Mouse (Mus musculus) spleen, adult 2 months (tissue): ENCODE results near the gene Mzf1. TPM values are rescaled to one million over a fixed set of nuclear protein-coding genes. Genes with fewer than 3 reads are reported as not detected.

ENCODE experiments used
- DNase-seq, 2 experiments: peaks; one replicate each; pipeline versions ENCODE4 v3.0.0 to v3.0.0-alpha.2; 2012 to 2021; ENCODE audit warnings: low spot score in 2 of 2, low read depth in 1 of 2
- H3K27ac ChIP-seq: fragments of 200-500 bp; 2 replicates; pipeline ENCODE4 v1.5.1; 2012; ENCODE audit warnings: low read length, inconsistent platforms; ENCODE audit not compliant: insufficient read depth
- H3K27me3 ChIP-seq: fragments of 200-500 bp; 2 replicates; pipeline ENCODE4 v1.6.1; 2012; ENCODE audit warnings: mild to moderate bottlenecking, moderate library complexity, low read length, inconsistent platforms; ENCODE audit not compliant: control insufficient read depth, insufficient read depth
- H3K36me3 ChIP-seq: fragments of 200-500 bp; 2 replicates; pipeline ENCODE4 v1.6.1; 2012; ENCODE audit warnings: mild to moderate bottlenecking, low read length, inconsistent platforms; ENCODE audit not compliant: control insufficient read depth, insufficient read depth
- H3K4me1 ChIP-seq: fragments of 200-500 bp; 2 replicates; pipeline ENCODE4 v1.6.1; 2011; ENCODE audit warnings: inconsistent platforms; ENCODE audit not compliant: control insufficient read depth, insufficient read depth, insufficient read length
- H3K4me3 ChIP-seq: fragments of 200-500 bp; 2 replicates; pipeline ENCODE4 v1.5.1; 2011; ENCODE audit warnings: mild to moderate bottlenecking, inconsistent platforms; ENCODE audit not compliant: insufficient read depth, insufficient read length; ENCODE audit errors: extremely low read depth
- CTCF ChIP-seq: fragments of 200-500 bp; IDR thresholded peaks from 2 replicates; pipeline ENCODE4 v1.5.1; 2011; ENCODE audit warnings: mild to moderate bottlenecking, inconsistent platforms; ENCODE audit not compliant: insufficient read depth, insufficient read length, insufficient replicate concordance; ENCODE audit errors: extremely low read depth
- POLR2A ChIP-seq: fragments of 200-500 bp; IDR thresholded peaks from 2 replicates; pipeline ENCODE4 v1.6.1; 2011; ENCODE audit warnings: low read depth, low read length, inconsistent platforms
- WGBS: fragments of 180-500 bp; shearing (Covaris S2); methylation state at CpG from one replicate; pipeline ENCODE4 v1.1.7; 2018; 5-methylcytosine and 5-hydroxymethylcytosine counted together
- polyA plus RNA-seq: library from polyadenylated mRNA; depleted of rRNA; stranded (reverse); fragments of >200 nt; gene quantifications from 2 replicates; pipeline ENCODE4 v1.2.3, GENCODE M21; 2012

Mzf1 gene
- polyA plus RNA-seq, 1 experiment, result 0.76 TPM

GRCm38 (mm10) chr7:13013671-13014070, 40.9 kb downstream of the Mzf1 start:
- H3K4me3 ChIP-seq, result no peak overlapping the region
- no peaks in the 10 kb centered on the region for H3K36me3 ChIP-seq
- TF ChIP-seq POLR2A (no peak), CTCF (no peak)
- DNase-seq, result no peak
- no peak overlapping the region for H3K27ac ChIP-seq
- H3K4me1 ChIP-seq, result peaks cover 5% of the 10 kb centered on the region; the same call in 1 of the 2 replicates
- no peaks in the 10 kb centered on the region for H3K27me3 ChIP-seq
- WGBS, result 90% methylated on average over 4 of the region's 4 CpGs

DNA sequence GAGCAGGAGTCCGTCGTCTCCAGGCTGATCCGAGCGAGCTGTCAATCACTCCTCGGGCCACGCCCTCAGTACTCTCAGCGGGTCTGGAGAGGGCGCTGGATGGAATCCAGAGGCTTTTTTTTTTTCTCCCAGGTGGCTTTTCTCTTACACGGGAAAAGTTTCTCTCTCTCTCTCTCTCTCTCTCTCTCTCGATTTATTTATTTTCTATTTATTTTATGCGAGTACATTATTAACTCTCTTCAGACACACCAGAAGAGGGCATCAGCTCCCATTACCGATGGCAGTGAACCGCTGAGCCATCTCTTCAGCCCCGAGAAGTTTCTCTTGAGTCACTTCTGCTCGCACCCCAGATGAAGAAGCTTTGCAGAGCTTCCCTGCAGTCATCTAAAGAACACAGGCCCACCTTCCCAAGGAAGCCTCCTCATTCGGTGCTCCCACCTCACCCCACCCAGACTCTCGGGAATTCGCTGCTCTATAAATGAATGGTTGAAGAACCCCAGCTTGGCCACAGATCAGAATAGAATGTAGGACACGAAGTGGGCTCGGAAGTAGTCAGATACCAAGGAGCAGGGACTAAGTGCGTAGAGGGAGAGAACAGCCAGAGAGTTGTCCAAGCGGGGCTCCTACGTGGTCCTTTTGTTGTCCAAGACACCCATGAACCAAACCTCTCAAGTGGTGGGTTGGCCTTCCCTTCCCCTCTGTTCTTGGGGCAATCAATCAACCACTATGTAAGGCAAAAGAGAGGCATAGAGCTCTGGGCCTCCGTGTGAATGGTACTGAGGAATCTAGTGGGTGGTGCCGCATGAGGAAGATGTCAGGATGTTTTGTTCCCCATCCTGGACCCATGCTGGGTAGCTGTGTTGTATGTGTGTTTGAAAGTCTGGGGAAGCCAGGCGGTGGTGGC, 44.3 kb downstream of the Mzf1 start, which contains the start of gene Zbtb45:
Gene Zbtb45 (minus strand): TSS at position 30 of the 904 bp plus-strand sequence.
- DNase-seq, result no peak
- 19% methylated on average over 26 of the region's 26 CpGs for WGBS
- H3K27ac ChIP-seq, result peak within 1 kb of the TSS; percentile 90

GRCm38 (mm10) chr7:13009143-13010004, 45.2 kb downstream of the Mzf1 start:
- WGBS, result under 1% methylated on average over 42 of the region's 42 CpGs
- H3K36me3 ChIP-seq, result peaks cover 14% of the 10 kb centered on the region
- peak overlapping the region; percentile 94 for H3K4me3 ChIP-seq
- DNase-seq, result peak; percentile 71 to 82
- peak overlapping the region; percentile 90 for H3K27ac ChIP-seq
- TF ChIP-seq POLR2A, result peak; percentile 4; the same call in 1 of the 2 replicates
- TF ChIP-seq CTCF, result peak; percentile 89
- no peaks in the 10 kb centered on the region for H3K27me3 ChIP-seq
- H3K4me1 ChIP-seq, result peaks cover 5% of the 10 kb centered on the region; the same call in 1 of the 2 replicates

More for the DNA sequence above, 44.3 kb downstream of the Mzf1 start, which contains the start of gene Zbtb45:
- Histone ChIP-seq H3K4me1 (peaks cover 5% of the 10 kb centered on the region; the same call in 1 of the 2 replicates), H3K27me3 (no peaks in the 10 kb centered on the region), H3K36me3 (peaks cover 14% of the 10 kb centered on the region), H3K4me3 (peak within 1 kb of the TSS; percentile 94)
- TF ChIP-seq CTCF (no peak), POLR2A (no peak)

- Histone ChIP-seq H3K4me3 (no peak overlapping the region), H3K27me3 (no peaks in the 10 kb centered on the region), H3K36me3 (peaks cover 14% of the 10 kb centered on the region), H3K27ac (no peak overlapping the region), H3K4me1 (peaks cover 5% of the 10 kb centered on the region; the same call in 1 of the 2 replicates)
- WGBS, result 95% methylated on average over 57 of the region's 57 CpGs
- TF ChIP-seq CTCF (no peak), POLR2A (no peak)
- DNase-seq, result no peak
These were observed 47.0 kb downstream of the Mzf1 start for GRCm38 (mm10) chr7:13007341-13008092.

DNA sequence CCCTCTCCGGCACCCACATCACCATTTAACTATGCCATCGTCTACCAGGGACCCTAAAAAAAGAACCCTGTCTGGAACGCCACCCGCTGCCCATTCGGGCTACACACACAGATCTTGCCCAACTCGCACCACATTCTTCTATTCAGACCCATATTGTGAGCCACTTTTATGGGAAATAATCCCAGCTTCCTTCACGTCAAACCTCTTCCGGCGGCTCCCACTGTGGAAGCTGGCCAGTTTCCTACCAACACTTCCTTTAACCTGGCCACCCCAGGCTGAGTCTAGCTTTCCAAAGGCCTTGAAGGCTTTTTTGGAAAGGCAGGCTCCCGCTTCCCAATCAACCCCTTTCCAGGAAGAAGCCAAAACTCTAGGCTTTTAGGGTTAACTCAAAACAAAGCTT, 48.0 kb downstream of the Mzf1 start:
- Histone ChIP-seq H3K4me1 (peaks cover 5% of the 10 kb centered on the region; the same call in 1 of the 2 replicates), H3K36me3 (peaks cover 14% of the 10 kb centered on the region), H3K27me3 (no peaks in the 10 kb centered on the region), H3K27ac (no peak overlapping the region), H3K4me3 (no peak overlapping the region)
- DNase-seq, result no peak
- TF ChIP-seq POLR2A (no peak), CTCF (no peak)
- WGBS, result 93% methylated on average over 10 of the region's 10 CpGs

DNA sequence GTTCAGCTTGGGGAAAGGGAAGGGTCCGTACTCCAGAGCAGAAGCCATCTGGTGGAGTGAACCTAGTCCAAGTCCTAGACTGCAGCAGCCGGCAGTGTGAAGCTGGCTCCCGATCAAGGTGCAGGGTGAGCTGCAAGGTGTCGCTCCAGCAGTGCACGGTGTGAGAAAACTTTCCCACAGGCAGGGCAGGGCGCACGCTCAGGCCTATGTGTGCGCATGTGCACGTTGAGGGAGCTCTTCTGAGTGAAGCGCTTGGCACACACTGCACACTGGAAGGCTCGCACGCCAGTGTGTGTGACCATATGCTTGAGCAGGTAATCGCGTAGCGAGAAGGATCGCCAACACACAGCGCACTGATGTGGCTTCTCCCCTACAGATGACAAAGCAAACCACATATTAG, 48.6 kb downstream of the Mzf1 start:
- Histone ChIP-seq H3K27me3 (no peaks in the 10 kb centered on the region), H3K27ac (no peak overlapping the region), H3K4me1 (peaks cover 5% of the 10 kb centered on the region; the same call in 1 of the 2 replicates), H3K36me3 (peaks cover 14% of the 10 kb centered on the region), H3K4me3 (no peak overlapping the region)
- WGBS, result 96% methylated on average over 17 of the region's 17 CpGs
- no peak for DNase-seq
- TF ChIP-seq POLR2A (no peak), CTCF (no peak)
